Mouse (Mus musculus): Measurements from ENCODE around the gene Ahnak. TPM values are rescaled to one million over a fixed set of nuclear protein-coding genes. Genes with fewer than 3 reads are reported as not detected.
A peak's percentile ranks its signal among the peaks of the same experiment; 100 is the strongest.

Gene Ahnak
- polyA plus RNA-seq, 1 experiment from 2014 or later = 4.9 TPM

DNA sequence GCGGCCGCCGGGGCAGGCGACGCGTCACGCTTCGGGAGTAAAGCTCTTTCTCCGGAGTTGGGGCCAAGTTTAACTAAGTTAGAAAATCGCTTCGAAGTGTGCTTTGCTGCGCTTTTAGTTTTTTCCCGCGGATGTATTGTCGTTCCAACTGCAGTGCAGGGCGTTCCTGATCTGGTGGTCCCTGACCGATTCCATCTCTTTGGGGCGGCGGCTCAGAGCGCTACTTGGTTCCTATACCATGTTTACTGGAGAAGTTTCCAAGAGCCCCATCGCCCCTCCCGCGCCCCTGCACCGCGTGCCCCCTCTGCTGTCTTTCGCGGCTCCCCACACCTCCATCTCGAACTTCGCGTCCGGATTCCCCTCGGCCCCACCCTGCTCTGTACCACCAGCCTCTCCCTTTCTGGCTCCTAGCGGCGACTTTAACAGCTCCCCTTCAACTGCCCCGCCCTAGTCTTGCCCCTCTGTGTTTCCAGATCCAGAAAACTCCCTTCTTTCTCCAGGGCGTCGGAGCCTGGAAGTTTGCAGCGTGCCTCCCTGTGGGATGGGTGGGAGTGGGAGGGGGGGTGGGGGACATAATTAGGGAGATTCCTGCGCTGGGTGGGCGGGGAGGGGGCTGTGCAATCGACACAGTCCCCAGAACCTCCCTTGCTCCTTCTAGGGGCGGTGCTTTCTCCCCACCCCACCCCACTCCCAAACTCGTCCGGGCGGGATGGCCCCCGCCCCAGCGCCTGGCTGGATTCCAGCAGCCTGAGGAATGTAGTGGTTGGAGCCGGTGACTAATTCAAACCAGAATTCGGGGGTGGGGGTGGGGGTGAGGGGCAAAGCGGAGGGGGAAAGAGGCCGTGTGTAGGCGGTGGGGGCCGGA, 715 bp downstream of the Ahnak start:
- Histone ChIP-seq H3K36me3 (no peaks in the 10 kb centered on the region), H3K27ac (no peak overlapping the region), H3K9me3 (no peaks in the 10 kb centered on the region), H3K4me3 (replicated peaks) (peak overlapping the region; percentile 46), H3K4me2 (replicated peaks) (peak overlapping the region; percentile 71), H3K4me1 (replicated peaks) (peaks cover 34% of the 10 kb centered on the region), H3K27me3 (peaks cover 57% of the 10 kb centered on the region), H3K9ac (replicated peaks) (peak overlapping the region; percentile 56)
- WGBS = under 1% methylated on average over 52 of the region's 53 CpGs
- peak; percentile 51 for ATAC-seq

DNA sequence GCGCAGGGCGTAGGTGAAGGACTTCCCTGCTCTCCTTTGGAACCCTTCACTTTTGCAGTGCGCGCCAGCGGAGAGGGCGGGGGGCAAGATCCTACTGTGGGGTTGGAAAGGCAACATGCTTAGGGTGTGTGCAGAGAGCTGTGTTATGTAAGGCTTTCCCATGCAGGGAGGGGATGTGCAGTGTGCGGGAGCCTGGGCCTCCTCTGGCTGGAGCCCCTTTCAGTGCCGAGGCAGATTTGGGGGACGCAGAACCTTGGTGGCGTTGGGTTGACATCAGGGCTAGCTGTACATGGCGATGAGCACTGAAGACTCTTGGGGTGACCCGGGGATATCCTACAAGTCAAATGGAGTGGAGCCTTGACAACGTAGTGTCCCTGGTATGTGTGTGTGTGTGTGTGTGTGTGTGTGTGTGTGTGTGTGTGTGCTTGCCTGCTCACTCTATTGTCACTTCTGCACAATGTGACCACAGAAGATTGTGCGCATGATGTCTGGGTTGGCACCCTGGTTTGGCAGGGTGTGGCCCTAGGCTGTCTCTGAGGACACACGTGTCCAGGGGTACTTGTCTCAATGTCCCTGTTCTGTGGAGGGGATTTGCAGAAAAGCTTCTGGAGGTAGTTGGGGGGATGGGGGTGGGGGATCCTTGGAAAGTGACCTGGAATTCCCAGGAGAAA, 1.5 kb downstream of the Ahnak start:
- Histone ChIP-seq H3K36me3 (no peaks in the 10 kb centered on the region), H3K9me3 (no peaks in the 10 kb centered on the region), H3K4me3 (replicated peaks) (peak overlapping the region; percentile 46), H3K27me3 (peaks cover 57% of the 10 kb centered on the region), H3K9ac (replicated peaks) (peak overlapping the region; percentile 56), H3K4me2 (replicated peaks) (peak overlapping the region; percentile 71), H3K4me1 (replicated peaks) (peaks cover 26% of the 10 kb centered on the region), H3K27ac (no peak overlapping the region)
- 12% methylated on average over 15 of the region's 15 CpGs for WGBS
- ATAC-seq = peak; percentile 72

DNA sequence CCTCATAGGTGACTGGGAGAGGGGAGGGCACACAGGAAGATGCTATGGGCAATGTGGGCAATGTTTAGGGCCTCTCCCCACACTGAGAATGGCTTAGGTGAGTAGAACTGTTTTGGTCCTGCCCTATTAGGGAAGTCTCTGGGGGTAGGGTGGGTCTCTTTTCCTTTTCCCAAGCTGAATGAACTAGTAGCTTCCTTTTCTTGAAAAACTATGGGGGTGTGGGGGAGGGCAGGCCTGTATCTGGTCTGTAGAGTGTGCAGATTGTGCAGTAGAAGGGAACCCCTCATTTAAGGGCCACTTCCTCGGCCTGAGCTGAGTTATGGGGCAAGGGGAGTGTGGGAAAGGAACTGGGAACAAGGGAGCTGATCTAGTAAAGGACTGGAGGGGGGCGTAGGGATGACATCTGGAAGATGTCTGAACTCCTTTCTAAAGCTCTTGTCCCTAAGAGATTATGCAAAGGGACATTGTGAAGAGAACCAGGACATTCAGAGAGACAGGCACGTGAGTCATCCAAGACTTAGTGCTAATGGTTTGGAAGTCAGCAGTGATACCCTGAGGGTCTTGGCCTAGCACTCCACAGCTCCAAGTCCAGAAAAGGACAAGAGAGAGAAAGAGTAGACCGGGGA, 2.3 kb downstream of the Ahnak start:
- peaks cover 26% of the 10 kb centered on the region for H3K4me1 ChIP-seq (replicated peaks)
- no peak overlapping the region for H3K4me3 ChIP-seq (replicated peaks)
- ATAC-seq = no peak
- H3K36me3 ChIP-seq = no peaks in the 10 kb centered on the region
- H3K4me2 ChIP-seq (replicated peaks) = peak overlapping the region; percentile 71
- H3K9ac ChIP-seq (replicated peaks) = no peak overlapping the region
- no peaks in the 10 kb centered on the region for H3K9me3 ChIP-seq
- H3K27me3 ChIP-seq = peaks cover 54% of the 10 kb centered on the region
- H3K27ac ChIP-seq = no peak overlapping the region
- 76% methylated on average over 4 of the region's 4 CpGs for WGBS

DNA sequence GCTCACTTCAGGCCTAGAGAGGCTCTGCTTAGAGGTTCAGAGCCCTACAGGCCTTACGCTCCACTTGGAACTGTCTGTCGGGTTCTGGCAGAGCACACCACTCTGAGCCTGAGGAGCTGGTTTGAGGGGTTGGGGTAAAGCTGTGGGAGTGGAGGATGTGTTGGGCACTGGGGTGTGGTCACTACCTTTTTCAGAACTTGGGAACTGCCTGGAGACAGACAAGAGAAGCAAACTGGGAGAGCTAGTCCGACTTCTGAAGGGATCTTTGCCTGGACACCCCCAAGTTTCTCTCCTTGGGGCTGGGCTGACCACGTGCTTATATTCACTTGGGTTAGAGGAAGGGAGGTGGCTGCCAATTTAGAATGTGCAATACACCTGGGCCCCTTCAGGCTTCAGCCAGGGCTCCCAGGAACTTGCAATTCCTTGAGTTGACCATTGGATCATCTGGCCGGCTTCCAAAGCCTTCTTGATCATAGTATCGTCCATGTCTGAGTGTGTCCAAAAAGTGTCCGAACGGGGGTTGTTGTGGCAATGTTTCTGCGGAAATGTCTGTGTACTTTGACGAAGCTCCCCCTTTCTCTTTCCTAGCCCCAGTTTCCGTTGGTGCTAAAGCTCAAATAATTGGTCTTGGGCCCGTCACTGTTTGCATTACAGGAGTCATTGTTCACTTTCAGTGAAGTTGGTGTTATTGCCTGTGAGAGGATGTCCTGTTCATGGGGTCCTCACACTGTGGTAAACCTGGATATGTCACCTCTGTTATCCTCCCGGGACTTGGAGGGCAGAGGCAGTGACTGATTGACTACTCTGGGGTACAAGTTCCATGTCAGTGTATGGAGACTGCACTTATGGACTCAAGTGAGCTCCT, 3.0 kb downstream of the Ahnak start:
- Histone ChIP-seq H3K27me3 (peaks cover 54% of the 10 kb centered on the region), H3K36me3 (no peaks in the 10 kb centered on the region), H3K9me3 (no peaks in the 10 kb centered on the region), H3K9ac (replicated peaks) (no peak overlapping the region), H3K27ac (no peak overlapping the region), H3K4me2 (replicated peaks) (peak overlapping the region; percentile 71; the same call in 1 of the 2 replicates), H3K4me3 (replicated peaks) (no peak overlapping the region), H3K4me1 (replicated peaks) (peaks cover 26% of the 10 kb centered on the region)
- no peak for ATAC-seq
- 83% methylated on average over 13 of the region's 13 CpGs for WGBS

DNA sequence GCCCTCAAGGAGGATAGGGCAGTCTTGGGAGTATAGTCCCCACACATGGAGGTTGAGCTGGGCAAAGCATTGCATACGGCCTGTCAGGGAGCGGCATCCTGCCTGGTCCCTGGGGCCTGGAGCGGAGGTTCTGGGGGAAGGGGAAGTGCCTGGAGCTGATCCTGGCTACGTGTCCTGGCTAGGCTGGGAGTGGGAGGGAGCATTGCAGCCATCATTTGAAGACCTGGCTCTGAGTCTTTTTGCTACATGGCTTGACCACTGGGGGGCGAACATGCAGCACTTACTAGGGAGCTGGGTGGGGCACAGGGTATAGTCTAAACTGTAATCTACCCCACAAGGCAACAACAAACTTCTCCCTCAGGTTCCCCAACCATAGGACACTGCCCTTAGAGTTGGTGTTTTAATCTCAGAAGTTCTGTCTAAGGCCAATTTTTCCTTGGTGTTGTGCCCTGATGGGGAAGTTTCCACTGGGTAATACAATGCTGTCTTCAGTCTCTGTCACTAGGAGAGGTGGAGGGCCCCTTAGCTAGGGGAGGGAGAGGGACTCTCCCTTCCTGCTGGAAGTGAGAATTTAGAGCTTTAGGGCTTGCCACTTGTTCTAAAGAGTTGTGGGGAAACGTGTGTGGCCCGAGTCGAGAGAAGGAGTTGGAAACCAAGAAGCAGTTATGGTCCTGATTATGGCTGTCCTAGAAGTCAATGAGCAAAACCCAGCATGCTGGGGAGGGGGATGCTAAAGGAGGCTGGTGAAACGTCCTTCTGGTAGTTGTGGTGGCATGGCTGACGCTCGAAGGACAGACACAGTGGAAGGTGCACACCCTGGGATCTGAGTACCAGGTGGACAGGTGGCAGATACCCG, 3.9 kb downstream of the Ahnak start:
- ATAC-seq = no peak

DNA sequence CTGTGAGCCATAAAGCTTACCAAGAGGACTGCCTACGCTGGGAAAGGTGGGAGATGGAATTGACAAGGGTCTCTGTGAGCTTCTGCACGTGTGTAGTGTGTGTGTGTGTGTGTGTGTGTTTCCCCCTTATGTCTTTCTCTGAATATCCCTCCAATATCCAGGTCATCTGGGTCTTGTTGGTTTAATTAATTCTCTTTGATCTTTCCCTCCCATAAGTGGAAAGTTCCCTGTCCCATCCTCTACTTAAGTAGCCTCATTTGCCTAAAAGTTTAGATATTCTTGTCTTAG, 4.5 kb downstream of the Ahnak start:
- H3K4me3 ChIP-seq (replicated peaks) = no peak overlapping the region
- H3K36me3 ChIP-seq = no peaks in the 10 kb centered on the region
- 58% methylated on average over 2 of the region's 2 CpGs for WGBS
- peaks cover 23% of the 10 kb centered on the region for H3K4me1 ChIP-seq (replicated peaks)
- H3K27me3 ChIP-seq = peaks cover 39% of the 10 kb centered on the region
- no peak for ATAC-seq
- no peaks in the 10 kb centered on the region for H3K9me3 ChIP-seq
- H3K9ac ChIP-seq (replicated peaks) = no peak overlapping the region
- H3K27ac ChIP-seq = no peak overlapping the region
- H3K4me2 ChIP-seq (replicated peaks) = no peak overlapping the region

More for the DNA sequence above, 3.9 kb downstream of the Ahnak start:
- H3K27me3 ChIP-seq = peaks cover 45% of the 10 kb centered on the region
- H3K27ac ChIP-seq = no peak overlapping the region
- H3K4me3 ChIP-seq (replicated peaks) = no peak overlapping the region
- H3K36me3 ChIP-seq = no peaks in the 10 kb centered on the region
- peaks cover 24% of the 10 kb centered on the region for H3K4me1 ChIP-seq (replicated peaks)
- H3K9ac ChIP-seq (replicated peaks) = no peak overlapping the region
- WGBS = 36% methylated on average over 12 of the region's 12 CpGs
- H3K9me3 ChIP-seq = no peaks in the 10 kb centered on the region
- no peak overlapping the region for H3K4me2 ChIP-seq (replicated peaks)

DNA sequence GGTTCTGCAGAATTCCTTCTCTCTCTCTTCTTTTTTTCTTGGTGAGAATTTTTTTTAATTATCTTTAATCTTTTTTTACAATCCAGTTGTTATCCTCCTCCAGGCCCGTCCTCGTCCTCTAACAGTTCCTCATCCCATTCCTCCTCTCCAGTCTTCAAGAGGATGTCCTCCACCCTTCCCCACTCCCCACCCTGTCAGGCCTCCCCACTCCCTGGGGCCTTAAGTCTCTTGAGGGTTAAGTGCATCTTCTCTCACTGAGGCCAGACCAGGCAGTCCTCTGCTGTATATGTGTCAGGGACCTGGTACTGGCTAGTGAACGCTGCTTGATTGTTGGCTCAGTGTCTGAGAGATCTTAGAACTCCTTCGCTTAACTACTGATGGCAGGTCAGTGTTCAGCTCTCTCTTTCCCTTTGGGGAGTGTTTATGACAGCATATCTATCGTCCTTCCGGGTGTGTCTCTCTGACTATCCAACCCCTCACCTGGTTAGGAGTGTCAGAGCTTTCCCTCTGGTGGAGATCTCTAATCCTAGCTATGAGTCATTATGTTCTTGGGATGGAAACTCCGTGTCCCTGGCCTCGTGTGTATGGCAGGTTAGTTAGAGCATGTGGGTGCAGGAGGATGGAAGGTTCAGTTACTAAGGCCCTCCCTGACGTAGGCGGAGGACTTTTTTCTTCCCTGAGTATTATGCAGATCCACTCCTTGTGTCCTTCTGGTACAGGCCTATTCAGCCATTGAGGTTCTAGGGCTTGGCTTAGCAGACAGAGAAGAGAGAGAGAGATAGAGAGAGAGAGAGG, 5.9 kb downstream of the Ahnak start:
- 78% methylated on average over 10 of the region's 10 CpGs for WGBS
- Histone ChIP-seq H3K27me3 (peaks cover 25% of the 10 kb centered on the region), H3K27ac (no peak overlapping the region), H3K4me2 (replicated peaks) (no peak overlapping the region), H3K4me1 (replicated peaks) (peaks cover 12% of the 10 kb centered on the region), H3K36me3 (no peaks in the 10 kb centered on the region), H3K9me3 (no peaks in the 10 kb centered on the region), H3K4me3 (replicated peaks) (no peak overlapping the region), H3K9ac (replicated peaks) (no peak overlapping the region)
- ATAC-seq = no peak

DNA sequence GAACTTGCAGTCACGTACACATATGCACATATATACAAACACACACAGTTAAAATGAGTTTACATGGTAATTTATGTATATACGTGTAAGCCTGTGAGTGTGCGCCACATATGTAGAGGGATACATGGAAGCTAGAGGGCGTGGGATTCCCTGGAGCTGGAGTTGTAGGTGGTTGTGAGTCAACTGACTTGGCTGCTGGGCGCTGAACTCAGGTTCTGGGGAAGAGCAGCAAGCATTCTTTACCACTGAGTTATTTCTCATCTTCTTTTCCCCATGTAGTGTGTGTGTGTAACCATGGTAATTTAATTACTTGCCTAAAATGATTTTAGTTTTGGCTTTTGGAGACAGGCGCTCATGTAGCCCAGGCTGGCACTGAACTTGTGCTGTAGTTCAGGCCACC, 7.5 kb downstream of the Ahnak start:
- peaks cover 9% of the 10 kb centered on the region; the same call in 1 of the 2 replicates for H3K27me3 ChIP-seq
- H3K36me3 ChIP-seq = no peaks in the 10 kb centered on the region
- H3K9me3 ChIP-seq = no peaks in the 10 kb centered on the region
- H3K4me2 ChIP-seq (replicated peaks) = no peak overlapping the region
- no peak overlapping the region for H3K4me3 ChIP-seq (replicated peaks)
- H3K9ac ChIP-seq (replicated peaks) = no peak overlapping the region
- H3K4me1 ChIP-seq (replicated peaks) = 0 out of 2 replicates have a peak, but pooled peaks cover 3% of the 10 kb centered on the region
- 92% methylated on average over 6 of the region's 6 CpGs for WGBS
- no peak overlapping the region for H3K27ac ChIP-seq
- ATAC-seq = no peak

DNA sequence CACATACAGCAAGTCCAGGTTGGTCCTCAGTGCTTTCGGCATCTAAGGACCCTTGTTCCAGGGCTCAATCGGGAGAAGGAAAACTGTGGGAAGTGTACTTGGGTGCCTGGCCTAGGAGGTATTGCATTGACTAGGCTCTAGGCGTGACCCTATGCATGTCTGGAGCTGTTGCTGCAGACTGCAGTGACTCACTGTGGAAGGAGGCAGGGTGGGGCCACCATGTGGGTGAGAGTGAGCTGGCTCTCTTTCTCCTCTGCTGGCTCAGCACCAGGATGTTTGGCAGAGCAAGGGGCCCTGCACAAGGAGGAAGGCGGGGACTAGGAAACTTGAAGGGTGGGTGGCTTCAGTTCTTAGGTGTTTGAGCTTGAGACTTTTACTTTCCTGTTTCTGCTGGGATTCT, 8.5 kb downstream of the Ahnak start:
- H3K9ac ChIP-seq (replicated peaks) = no peak overlapping the region
- no peak overlapping the region for H3K27ac ChIP-seq
- no peaks in the 10 kb centered on the region for H3K9me3 ChIP-seq
- no peak overlapping the region for H3K4me2 ChIP-seq (replicated peaks)
- no peaks in the 10 kb centered on the region for H3K36me3 ChIP-seq
- 0 out of 2 replicates have a peak, but pooled peaks cover 2% of the 10 kb centered on the region for H3K4me1 ChIP-seq (replicated peaks)
- H3K27me3 ChIP-seq = 0 out of 2 replicates have a peak, but pooled peaks cover 1% of the 10 kb centered on the region
- peak; percentile 58; the same call in 1 of the 2 replicates for ATAC-seq
- WGBS = 79% methylated on average over 4 of the region's 4 CpGs
- no peak overlapping the region for H3K4me3 ChIP-seq (replicated peaks)

DNA sequence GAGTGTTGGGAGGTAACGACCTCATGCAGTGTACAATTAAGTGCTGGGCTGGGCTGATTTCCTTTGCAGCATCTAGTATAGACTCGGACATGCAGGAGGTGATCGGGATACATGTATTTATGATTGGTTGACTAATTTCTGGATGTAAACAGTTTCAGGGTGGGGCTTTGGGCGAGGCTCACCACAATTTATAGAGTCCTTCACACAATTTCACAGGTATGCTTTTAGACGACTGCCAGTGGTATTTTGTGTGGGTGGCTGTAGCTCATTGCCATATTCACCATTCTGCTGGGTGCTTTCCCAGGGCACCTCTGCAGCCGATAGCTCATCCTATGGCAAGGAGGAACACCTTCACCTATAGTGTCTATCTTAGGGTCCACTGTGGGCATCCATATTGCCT, 9.5 kb downstream of the Ahnak start:
- Histone ChIP-seq H3K4me2 (replicated peaks) (no peak overlapping the region), H3K27me3 (no peaks in the 10 kb centered on the region), H3K9me3 (no peaks in the 10 kb centered on the region), H3K36me3 (no peaks in the 10 kb centered on the region), H3K4me1 (replicated peaks) (no peaks in the 10 kb centered on the region), H3K4me3 (replicated peaks) (no peak overlapping the region), H3K9ac (replicated peaks) (no peak overlapping the region), H3K27ac (no peak overlapping the region)
- no peak for ATAC-seq
- 89% methylated on average over 6 of the region's 6 CpGs for WGBS
